Mouse (Mus musculus): Measurements from ENCODE around the gene Edn1. TPM values are rescaled to one million over a fixed set of nuclear protein-coding genes. Genes with fewer than 3 reads are reported as not detected.

Edn1 gene
- polyA plus RNA-seq (2012; rRNA removed) (2.4 and 2.8 TPM in 2 replicates), polyA plus RNA-seq (2014; fragmentation: Nextera tagmentation; extraction: Ambion mirVana) (3.7 and 4.0 TPM in 2 replicates)

DNA sequence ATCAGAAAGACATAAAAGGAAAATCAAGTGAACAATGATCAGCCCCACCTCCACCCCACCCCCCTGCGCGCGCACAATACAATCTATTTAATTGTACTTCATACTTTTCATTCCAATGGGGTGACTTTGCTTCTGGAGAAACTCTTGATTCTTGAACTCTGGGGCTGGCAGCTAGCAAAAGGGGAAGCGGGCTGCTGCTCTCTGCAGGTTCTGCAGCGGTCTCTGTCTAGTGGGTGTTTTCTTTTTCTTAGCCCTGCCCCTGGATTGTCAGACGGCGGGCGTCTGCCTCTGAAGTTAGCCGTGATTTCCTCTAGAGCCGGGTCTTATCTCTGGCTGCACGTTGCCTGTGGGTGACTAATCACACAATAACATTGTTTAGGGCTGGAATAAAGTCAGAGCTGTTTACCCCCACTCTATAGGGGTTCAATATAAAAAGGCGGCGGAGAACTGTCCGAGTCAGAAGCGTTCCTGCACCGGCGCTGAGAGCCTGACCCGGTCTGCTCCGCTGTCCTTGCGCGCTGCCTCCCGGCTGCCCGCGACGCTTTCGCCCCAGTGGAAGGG is at the start of gene Edn1:
Edn1 (plus strand) TSS at position 316 of the 561 bp plus-strand sequence.
- TF ChIP-seq POLR2A (IDR thresholded peaks at IDR 0.05; ENCODE audit: borderline replicate concordance, extremely low read depth, insufficient read depth, insufficient read length): no peak
- Histone ChIP-seq H3K4me3 (replicated peaks; ENCODE audit: low read length) (peak within 1 kb of the TSS; percentile 40), H3K4me1 (ENCODE audit: control insufficient read depth, insufficient read depth, low read length) (peaks cover 7% of the 10 kb centered on the region; the same call in 1 of the 2 replicates), H3K27me3 (ENCODE audit: control insufficient read depth, insufficient read depth, low read length) (peaks cover 18% of the 10 kb centered on the region), H3K27ac (replicated peaks; ENCODE audit: low read depth, low read length) (no peak within 1 kb of the TSS), H3K9ac (ENCODE audit: low read depth, low read length, severe bottlenecking) (peak within 1 kb of the TSS; percentile 36), H3K4me2 (replicated peaks; ENCODE audit: low read depth, low read length, severe bottlenecking) (peak within 1 kb of the TSS; percentile 78), H3K36me3 (ENCODE audit: control insufficient read depth, insufficient read depth, low read length) (no peaks in the 10 kb centered on the region), H3K9me3 (ENCODE audit: control insufficient read depth, low read length) (no peaks in the 10 kb centered on the region)
- ATAC-seq (ENCODE audit: low FRiP score, low read depth): peak; percentile 50
- WGBS: under 1% methylated on average over 26 of the region's 26 CpGs
- DNase-seq (ENCODE audit: low spot score): peak; percentile 62

DNA sequence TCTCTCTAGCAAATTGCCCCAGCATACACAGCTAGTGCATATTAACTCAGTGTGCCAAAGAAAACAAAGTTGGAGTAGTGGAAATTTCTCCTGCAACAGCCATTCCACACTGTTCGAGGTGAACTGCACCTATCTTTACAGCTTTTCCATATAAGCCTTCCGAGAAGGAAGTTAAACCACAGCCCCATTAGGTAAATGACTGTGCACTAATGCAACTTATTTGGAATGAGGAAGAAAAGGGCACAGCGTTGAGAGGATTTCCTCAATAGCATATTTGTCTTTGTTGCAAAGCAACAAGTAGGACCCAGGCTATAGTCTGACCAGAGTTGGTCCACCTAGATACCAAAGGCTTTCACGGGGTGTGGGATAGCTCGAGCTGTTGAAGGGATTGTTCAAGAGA is 47.5 kb upstream of the Edn1 start:
- H3K36me3 ChIP-seq (ENCODE audit: control insufficient read depth, insufficient read depth, low read length): no peaks in the 10 kb centered on the region
- DNase-seq (ENCODE audit: low spot score) (no peak), ATAC-seq (ENCODE audit: low FRiP score, low read depth) (no peak)
- no peaks in the 10 kb centered on the region for H3K4me1 ChIP-seq (ENCODE audit: control insufficient read depth, insufficient read depth, low read length)
- no peaks in the 10 kb centered on the region; the same call in 1 of the 2 replicates for H3K9me3 ChIP-seq (ENCODE audit: control insufficient read depth, low read length)
- H3K27me3 ChIP-seq (ENCODE audit: control insufficient read depth, insufficient read depth, low read length): no peaks in the 10 kb centered on the region
- no peak for TF ChIP-seq POLR2A (IDR thresholded peaks at IDR 0.05; ENCODE audit: borderline replicate concordance, extremely low read depth, insufficient read depth, insufficient read length)
- H3K4me3 ChIP-seq (replicated peaks; ENCODE audit: low read length): no peak overlapping the region
- H3K27ac ChIP-seq (replicated peaks; ENCODE audit: low read depth, low read length): no peak overlapping the region
- no peak overlapping the region for H3K4me2 ChIP-seq (replicated peaks; ENCODE audit: low read depth, low read length, severe bottlenecking)
- no peak overlapping the region for H3K9ac ChIP-seq (ENCODE audit: low read depth, low read length, severe bottlenecking)
- WGBS: 68% methylated on average over 5 of the region's 5 CpGs

DNA sequence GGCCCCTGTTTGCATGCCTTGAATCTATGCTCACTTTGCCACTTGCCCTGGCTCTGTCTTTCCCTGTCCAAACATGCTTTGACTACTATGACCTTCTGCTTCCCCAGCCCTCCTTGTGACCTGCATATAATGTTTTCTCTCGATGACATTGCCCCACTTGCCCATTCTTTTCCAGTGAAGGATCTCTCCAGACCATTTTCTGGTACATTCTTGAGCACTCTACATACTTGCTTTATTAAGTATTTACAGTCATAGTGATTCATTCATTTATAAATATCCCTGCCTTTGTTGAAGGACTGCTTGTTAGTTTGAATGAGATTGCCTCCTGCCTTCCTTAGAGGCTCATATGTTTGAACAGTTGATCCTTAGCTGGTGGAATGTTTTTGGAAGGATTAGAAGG is 46.2 kb upstream of the Edn1 start:
- H3K27ac ChIP-seq (replicated peaks; ENCODE audit: low read depth, low read length): no peak overlapping the region
- H3K9me3 ChIP-seq (ENCODE audit: control insufficient read depth, low read length): no peaks in the 10 kb centered on the region; the same call in 1 of the 2 replicates
- no peak overlapping the region for H3K4me2 ChIP-seq (replicated peaks; ENCODE audit: low read depth, low read length, severe bottlenecking)
- TF ChIP-seq POLR2A (IDR thresholded peaks at IDR 0.05; ENCODE audit: borderline replicate concordance, extremely low read depth, insufficient read depth, insufficient read length): no peak
- 79% methylated on average over 1 of the region's 1 CpGs for WGBS
- H3K9ac ChIP-seq (ENCODE audit: low read depth, low read length, severe bottlenecking): no peak overlapping the region
- H3K4me3 ChIP-seq (replicated peaks; ENCODE audit: low read length): no peak overlapping the region
- no peaks in the 10 kb centered on the region for H3K4me1 ChIP-seq (ENCODE audit: control insufficient read depth, insufficient read depth, low read length)
- DNase-seq (ENCODE audit: low spot score): no peak
- no peaks in the 10 kb centered on the region for H3K27me3 ChIP-seq (ENCODE audit: control insufficient read depth, insufficient read depth, low read length)
- ATAC-seq (ENCODE audit: low FRiP score, low read depth): no peak
- no peaks in the 10 kb centered on the region for H3K36me3 ChIP-seq (ENCODE audit: control insufficient read depth, insufficient read depth, low read length)

DNA sequence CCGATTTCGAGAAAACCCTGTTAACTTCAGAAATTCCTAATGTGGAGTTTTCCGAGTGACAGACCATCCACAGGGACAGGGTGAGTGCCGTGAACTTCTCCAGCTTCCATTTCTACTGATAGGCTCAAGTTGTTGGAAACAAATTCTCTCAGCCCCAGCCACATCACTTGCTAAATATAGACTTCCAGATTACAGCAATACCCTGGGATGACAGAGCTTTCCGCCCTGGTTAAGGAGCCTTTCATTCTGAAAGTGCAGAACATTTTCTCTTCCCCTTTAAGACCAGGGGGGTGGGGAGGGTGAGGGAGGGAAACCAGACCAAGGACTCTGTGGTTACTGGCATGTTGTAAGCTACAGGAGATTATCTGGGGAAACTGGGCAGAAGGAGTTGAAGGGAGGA is 42.9 kb upstream of the Edn1 start:
- H3K27me3 ChIP-seq (ENCODE audit: control insufficient read depth, insufficient read depth, low read length): no peaks in the 10 kb centered on the region
- DNase-seq (ENCODE audit: low spot score) (no peak), ATAC-seq (ENCODE audit: low FRiP score, low read depth) (no peak)
- no peak overlapping the region for H3K27ac ChIP-seq (replicated peaks; ENCODE audit: low read depth, low read length)
- no peak for TF ChIP-seq POLR2A (IDR thresholded peaks at IDR 0.05; ENCODE audit: borderline replicate concordance, extremely low read depth, insufficient read depth, insufficient read length)
- H3K4me3 ChIP-seq (replicated peaks; ENCODE audit: low read length): no peak overlapping the region
- 88% methylated on average over 5 of the region's 5 CpGs for WGBS
- H3K4me2 ChIP-seq (replicated peaks; ENCODE audit: low read depth, low read length, severe bottlenecking): no peak overlapping the region
- no peaks in the 10 kb centered on the region for H3K36me3 ChIP-seq (ENCODE audit: control insufficient read depth, insufficient read depth, low read length)
- no peaks in the 10 kb centered on the region for H3K4me1 ChIP-seq (ENCODE audit: control insufficient read depth, insufficient read depth, low read length)
- no peak overlapping the region for H3K9ac ChIP-seq (ENCODE audit: low read depth, low read length, severe bottlenecking)
- H3K9me3 ChIP-seq (ENCODE audit: control insufficient read depth, low read length): no peaks in the 10 kb centered on the region; the same call in 1 of the 2 replicates

DNA sequence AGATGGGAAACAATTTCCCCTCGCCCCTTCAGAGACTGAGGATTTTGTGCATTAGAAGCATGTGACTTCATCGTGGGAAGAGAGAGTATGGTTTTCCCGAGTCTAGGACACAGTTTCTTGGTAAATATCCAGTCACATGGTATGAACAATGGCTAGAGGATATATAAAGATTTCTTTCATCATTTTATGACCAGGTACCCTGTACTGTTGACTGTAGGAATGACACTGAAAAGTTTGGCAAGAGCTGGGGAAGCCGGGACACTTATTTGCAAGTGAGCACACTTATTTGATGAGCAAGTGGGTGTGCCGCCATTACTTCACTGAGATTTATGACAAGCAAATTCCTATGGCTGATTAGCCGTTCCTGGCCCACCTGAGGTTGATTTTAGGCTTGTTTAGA is 40.6 kb upstream of the Edn1 start:
- no peaks in the 10 kb centered on the region for H3K9me3 ChIP-seq (ENCODE audit: control insufficient read depth, low read length)
- DNase-seq (ENCODE audit: low spot score) (no peak), ATAC-seq (ENCODE audit: low FRiP score, low read depth) (no peak)
- TF ChIP-seq POLR2A (IDR thresholded peaks at IDR 0.05; ENCODE audit: borderline replicate concordance, extremely low read depth, insufficient read depth, insufficient read length): no peak
- H3K4me3 ChIP-seq (replicated peaks; ENCODE audit: low read length): no peak overlapping the region
- H3K4me1 ChIP-seq (ENCODE audit: control insufficient read depth, insufficient read depth, low read length): no peaks in the 10 kb centered on the region
- WGBS: 63% methylated on average over 6 of the region's 6 CpGs
- H3K27ac ChIP-seq (replicated peaks; ENCODE audit: low read depth, low read length): no peak overlapping the region
- no peak overlapping the region for H3K4me2 ChIP-seq (replicated peaks; ENCODE audit: low read depth, low read length, severe bottlenecking)
- no peaks in the 10 kb centered on the region for H3K27me3 ChIP-seq (ENCODE audit: control insufficient read depth, insufficient read depth, low read length)
- H3K36me3 ChIP-seq (ENCODE audit: control insufficient read depth, insufficient read depth, low read length): no peaks in the 10 kb centered on the region
- no peak overlapping the region for H3K9ac ChIP-seq (ENCODE audit: low read depth, low read length, severe bottlenecking)
